Mouse (Mus musculus) brain, embryonic 14.5 days (tissue): ENCODE measurements at regions not wholly inside any gene's neighbourhood (a gene's known extent, or its start where the extent isn't known, plus 50 kb on each side); places are given as distances from the start of the nearest gene placed in this dataset.

Experiments
- CTCF ChIP-seq: fragments of 200-500 bp; IDR thresholded peaks from 2 replicates; pipeline ENCODE4 v1.5.1; 2012; ENCODE audit warnings: inconsistent platforms, mild to moderate bottlenecking, moderate library complexity, borderline replicate concordance; ENCODE audit not compliant: insufficient read depth, insufficient read length; ENCODE audit errors: extremely low read depth
- POLR2A ChIP-seq: fragments of 200-500 bp; IDR thresholded peaks from 2 replicates; pipeline ENCODE4 v1.6.1; 2012; ENCODE audit warnings: mild to moderate bottlenecking, inconsistent platforms, borderline replicate concordance; ENCODE audit not compliant: poor library complexity, insufficient read depth, insufficient read length, severe bottlenecking; ENCODE audit errors: extremely low read depth

GRCm38 (mm10) chr13:118068038-118068437 lies 318.4 kb upstream of the B430218F22Rik start:
- no peak for TF ChIP-seq CTCF
- TF ChIP-seq POLR2A, result no peak
